Mouse (Mus musculus) gastrocnemius, postnatal 10 days (tissue): ENCODE measurements around the gene Golga1. TPM values are rescaled to one million over a fixed set of nuclear protein-coding genes. Genes with fewer than 3 reads are reported as not detected.
A peak's percentile ranks its signal among the peaks of the same experiment; 100 is the strongest.
"Not testable (repeated sequence)": the region's sequence is repeated elsewhere in the genome, so short reads cannot be mapped to it uniquely, and the experiment has no call there.

ENCODE experiments used
- DNase-seq: peaks from one replicate; pipeline ENCODE4 v3.0.0; 2021; ENCODE audit warnings: mixed read lengths
- long read RNA-seq, 2 experiments: library from polyadenylated mRNA; stranded (forward); transcript quantifications; one replicate each; pipeline ENCODE4 v2.0.0; 2021
- total RNA-seq, 2 experiments: library from RNA; stranded (reverse); gene quantifications; 2 replicates each; pipeline ENCODE4 v1.2.3; 2021

Gene Golga1
- 10 to 100 TPM; 11.7 to 16.0 TPM for total RNA-seq
- long read RNA-seq, experiment 1, full-length matches to known transcripts, result 1 of 9 reads
- long read RNA-seq, experiment 1, partial matches to known transcripts, result 1 of 9 reads
- long read RNA-seq, experiment 1, other reads (novel, unspliced or antisense), result 7 of 9 reads
- long read RNA-seq, experiment 2, full-length matches to known transcripts, result 3 of 16 reads
- long read RNA-seq, experiment 2, partial matches to known transcripts, result 4 of 16 reads
- long read RNA-seq, experiment 2, other reads (novel, unspliced or antisense), result 9 of 16 reads

DNA sequence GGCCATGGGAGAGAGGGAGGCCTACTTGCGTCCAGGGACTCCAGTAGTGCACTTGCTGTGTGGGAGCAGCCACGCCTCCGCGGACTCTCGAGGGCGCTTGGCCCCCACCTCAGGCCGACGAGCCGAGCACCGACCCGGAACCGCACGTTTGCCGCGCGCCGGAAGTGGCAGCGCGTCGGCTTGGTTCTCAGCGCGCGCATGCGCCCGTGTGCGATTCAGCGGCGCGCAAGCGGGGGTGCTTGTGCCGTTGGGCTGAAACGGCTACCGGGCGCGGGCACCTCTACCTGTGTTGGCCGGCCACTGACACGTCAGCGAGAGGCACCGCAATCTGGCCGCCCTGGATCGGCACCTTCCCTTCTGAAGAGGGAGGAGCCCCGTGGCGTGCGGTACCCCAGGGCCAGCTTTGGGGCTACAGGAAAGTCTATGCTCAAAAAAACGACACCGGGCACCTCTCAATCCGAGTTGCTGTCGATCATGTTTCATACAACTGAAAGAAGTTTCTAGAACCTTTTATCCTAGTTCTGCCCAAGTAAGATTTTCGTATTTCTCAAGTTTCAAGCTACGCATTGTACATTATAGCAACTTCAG is at the start of gene Golga1:
TSS of gene Golga1 (minus strand) at position 142 of the 588 bp plus-strand sequence.
- DNase-seq, result peak; percentile 90

DNA sequence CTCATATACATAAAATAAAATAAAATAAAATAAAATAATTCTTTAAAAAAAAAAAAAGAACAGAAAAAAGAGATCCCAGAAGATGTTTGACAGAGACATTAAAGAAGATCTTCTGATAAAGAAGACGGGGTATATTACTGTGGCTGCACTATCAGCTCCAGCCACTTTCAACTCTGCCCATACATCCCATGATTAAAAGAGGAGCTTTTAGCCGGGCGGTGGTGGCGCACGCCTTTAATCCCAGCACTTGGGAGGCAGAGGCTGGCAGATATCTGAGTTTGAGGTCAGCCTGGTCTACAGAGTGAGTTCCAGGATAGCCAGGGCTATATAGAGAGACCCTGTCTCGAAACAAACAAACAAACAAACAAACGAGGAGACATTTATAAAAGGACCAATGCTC is 48.8 kb upstream of the Golga1 start:
- no peak for DNase-seq

DNA sequence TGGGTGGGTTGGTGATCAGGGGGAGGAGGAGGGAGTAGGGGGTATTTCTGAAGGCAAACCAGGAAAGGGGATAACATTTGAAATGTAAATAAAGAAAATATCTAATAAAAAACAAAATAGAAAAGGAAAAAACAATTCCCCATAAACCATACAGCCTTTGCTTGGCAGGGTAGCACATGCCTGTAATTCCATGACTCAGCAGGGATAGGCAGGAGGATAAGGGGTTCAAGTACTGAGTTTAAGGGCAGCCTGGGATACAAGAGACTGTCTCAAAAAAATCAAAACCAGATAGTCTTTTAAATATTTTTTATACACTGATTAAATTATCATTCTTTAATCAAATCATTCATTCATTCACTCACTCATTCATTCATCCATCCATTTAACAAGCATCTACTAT is 45.2 kb upstream of the Golga1 start:
- no peak for DNase-seq

DNA sequence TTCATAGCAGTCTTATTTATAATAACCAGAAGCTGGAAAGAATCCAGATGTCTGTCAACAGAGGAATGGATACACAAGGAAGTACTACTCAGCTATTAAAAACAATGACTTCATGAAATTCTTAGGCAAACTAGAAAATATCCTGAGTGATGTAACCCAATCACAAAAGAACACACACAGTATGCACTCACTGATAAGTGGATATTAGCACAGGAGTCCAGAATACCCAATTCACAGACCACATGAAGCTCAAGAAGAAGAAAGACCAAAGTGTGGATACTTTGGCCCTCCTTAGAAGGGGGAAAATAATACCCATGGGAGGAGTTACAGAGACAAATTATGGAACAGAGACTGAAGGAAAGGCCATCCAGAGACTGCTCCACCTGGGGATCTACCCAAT is 44.4 kb upstream of the Golga1 start:
- not testable (repeated sequence) for DNase-seq

DNA sequence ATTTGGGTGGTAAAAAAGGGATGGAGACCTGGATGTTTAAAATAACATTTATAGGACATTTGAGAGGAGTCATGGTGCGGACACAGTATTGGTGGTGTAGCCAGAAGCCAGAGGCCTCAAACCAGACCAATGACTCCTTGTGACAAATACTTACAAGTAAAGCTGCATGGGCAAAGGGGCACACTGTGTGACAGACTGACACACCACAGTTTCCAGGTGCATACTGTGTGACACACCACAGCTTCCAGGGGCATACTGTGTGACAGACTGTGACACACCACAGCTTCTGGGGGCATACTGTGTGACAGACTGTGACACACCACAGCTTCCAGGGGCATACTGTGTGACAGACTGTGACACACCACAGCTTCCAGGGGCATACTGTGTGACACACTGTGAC is 34.6 kb upstream of the Golga1 start:
- DNase-seq, result not testable (repeated sequence)

DNA sequence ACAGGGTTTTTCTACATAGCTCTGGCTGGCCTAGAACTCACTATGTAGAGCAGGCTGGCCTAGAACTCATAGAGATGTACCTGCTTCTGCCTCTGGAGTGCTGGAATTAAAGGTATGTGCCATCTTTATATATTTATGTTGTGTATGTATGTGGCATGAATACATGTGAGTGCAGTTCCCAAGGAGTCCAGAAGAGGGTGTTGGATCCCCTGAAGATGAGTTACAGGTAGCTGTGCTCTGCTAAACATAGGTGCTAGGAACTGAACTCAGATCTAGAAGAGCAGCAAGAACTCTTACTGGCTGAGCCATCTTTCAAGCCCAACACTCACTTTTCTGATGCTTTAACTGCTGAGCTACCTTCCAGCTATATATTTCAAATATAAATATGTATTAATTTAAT is 32.7 kb upstream of the Golga1 start:
- DNase-seq, result no peak

DNA sequence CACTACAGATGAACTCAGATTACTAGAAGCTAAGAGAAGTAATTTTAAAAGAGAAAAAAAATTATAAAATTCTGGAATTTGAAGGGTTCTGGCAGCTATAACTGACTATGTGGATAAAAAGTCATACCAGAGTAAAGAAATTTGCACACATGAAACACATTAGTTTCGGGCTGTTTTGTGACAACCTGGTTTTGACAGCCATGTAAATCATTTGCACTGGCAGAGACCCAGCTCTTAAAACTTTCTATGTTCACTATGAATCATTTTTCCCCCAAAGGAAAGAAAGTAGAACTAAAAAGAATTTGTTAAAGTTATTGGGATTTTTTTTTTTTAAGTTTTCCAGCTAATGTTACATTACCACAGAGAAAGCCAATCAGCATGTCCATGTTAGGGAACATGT is 26.6 kb upstream of the Golga1 start:
- DNase-seq, result no peak

DNA sequence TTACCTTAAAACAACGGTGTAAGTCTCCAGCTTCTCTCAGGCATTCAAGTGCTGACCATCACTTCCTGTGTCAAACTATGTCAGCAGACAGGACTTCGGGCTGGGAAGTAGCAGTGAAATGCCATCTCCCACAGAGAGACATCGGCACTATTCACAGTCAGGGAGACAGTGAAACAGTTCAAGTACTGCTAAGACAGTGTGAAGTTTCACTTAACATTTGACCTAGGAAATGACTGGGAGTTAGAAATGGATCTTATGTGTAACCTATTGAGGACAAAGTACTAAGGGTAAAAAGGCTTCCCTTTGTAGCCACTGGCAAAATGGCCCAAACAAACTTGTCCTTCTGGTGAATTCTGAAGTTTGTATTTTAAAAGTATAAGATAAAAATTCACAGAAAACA is 17.4 kb upstream of the Golga1 start:
- no peak for DNase-seq

DNA sequence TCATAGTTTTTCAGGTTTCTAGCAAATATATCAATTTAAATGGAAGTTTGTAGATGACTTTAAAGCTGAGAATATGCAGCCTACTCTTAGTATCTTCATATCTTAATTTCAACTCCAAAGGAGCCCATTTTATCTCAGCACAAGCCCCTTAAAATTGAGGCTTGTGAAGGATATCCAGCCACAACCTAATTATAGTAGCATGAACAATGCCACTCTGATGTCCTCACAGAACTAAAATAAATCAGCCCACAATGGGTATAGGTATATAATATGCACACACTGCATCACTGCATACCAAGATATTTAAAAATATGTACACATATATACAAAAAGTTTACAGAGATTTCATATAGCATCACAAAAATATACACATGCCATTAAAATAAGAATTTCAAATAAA is 5.3 kb upstream of the Golga1 start:
- DNase-seq, result no peak

DNA sequence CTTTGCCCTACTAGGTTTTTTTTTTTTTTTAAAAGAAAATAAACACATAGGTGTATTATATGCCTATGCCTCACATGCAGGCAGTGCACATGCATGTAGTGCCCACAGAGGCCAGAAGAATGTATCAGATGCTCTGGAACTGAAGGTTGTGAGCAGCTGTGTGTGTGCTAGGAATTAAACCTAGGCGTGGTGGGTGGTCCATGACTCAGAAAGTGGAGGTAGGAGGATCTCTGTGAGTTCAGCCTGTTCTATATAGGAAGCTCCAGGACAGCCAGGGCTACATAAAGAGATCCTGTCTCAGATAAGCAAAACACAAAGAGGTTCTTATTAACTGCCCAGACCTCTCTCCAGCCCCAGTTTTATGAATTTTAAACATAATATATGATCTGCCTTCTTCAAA is 3.8 kb upstream of the Golga1 start:
- no peak for DNase-seq

DNA sequence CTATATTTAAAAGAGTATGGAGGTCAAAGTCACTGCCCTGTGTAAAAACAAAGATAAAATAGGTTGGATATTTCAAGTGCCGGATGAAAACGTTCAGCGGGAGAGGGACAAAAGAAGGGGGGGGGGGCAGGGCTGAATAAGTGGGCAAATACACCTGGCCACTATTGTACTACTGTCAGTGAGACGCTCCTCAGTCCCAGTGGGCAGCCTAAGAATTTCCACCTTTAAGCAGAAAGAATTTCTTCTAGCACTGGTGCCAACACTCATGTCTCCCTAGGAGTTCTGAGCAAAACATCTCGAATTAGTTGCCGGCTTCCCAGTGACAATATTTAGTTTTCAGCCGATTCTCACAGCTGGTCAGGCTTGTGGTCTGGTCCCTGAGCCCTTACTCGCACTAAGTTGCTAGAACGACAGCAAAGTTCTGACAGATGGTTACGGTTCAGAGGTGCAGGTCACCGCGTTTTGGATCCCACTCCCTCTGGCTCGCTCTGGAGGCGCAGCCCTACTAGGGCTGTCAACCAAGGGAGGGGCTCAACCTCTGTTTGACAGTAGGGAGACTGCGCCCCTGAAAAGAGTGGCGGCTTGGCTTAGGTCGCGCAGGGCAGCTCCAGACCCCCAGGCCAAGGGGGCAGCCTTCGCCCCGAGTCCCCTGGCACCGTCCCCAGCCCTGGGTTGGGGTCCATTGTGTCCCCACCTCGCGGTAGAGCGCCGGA is 498 bp downstream of the Golga1 start:
- DNase-seq, result no peak

DNA sequence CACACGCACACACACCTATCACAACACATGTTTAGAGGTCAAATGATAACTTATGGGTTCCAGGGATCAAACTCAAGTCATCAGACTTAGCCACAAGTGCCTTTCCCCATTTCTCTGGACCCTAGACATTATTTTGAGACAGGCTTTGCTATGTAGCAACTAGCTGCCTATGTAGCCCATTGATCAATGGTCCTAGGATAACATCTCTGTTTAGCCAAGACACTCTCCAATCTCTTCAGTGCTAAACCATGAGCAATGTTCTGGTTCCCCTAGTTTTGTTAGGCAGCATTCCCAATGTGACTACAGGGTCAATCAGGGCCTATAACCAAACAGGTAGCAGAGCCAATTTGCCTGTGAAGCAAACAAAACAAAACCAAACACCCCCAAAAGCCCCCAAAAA is 16.8 kb downstream of the Golga1 start:
- no peak for DNase-seq

DNA sequence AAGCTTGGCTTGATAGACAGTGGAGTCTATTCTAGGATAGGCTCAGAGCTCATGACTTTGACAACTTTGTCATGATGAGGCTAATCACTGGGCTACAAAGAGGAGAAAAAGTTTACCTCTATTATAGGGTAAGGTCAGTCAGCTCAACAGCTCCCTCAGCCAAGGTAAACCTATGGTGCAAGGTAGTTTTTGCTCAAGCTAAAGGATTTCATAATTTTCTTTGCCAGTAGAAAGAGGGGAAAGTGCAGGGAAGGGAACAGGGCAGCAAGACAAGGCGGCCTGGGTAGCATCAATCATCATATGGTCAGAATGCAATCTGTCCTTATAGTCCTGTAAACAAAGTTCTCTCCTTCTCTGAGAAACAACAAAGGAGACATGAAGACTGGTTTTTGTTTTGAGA is 25.1 kb downstream of the Golga1 start:
- no peak for DNase-seq

DNA sequence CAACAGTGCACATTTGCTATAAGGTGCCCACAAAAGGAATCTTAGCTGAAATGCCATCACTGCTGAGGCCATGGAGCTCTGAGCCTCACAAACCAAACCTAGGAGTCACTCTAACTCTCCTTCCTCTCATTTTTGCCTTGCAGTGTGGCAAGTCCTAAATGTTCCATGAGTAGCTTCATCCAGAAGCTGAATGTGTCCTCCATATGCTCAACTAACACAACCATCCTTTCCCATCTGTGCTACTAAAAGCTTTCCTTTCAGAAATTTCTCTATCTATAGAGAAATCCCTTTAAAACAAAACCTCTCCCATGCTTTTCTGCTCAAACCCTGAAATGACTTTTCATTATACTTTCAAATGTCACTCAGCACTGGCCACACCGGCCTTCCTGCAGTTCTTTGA is 33.7 kb downstream of the Golga1 start:
- no peak for DNase-seq

DNA sequence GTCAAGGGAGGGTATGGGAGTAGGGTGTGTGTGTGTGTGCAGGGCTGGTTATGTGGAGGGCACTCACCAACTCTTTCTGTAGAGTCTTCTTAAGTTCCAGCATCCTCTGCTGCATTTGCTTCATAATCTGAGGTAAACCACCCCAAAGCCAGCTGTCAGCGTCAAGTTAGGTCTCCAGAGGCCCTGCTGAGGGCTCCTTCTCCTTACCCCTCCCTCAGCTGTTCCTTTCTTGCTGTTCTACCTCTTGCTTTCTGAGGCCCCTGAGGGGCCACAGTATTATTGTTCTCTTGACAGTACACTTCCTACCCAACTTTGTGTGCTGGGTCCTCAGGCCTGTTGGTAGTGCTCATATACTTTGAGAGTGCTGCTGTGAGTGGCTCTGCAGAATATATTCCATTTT is 45.3 kb downstream of the Golga1 start:
- DNase-seq, result no peak

DNA sequence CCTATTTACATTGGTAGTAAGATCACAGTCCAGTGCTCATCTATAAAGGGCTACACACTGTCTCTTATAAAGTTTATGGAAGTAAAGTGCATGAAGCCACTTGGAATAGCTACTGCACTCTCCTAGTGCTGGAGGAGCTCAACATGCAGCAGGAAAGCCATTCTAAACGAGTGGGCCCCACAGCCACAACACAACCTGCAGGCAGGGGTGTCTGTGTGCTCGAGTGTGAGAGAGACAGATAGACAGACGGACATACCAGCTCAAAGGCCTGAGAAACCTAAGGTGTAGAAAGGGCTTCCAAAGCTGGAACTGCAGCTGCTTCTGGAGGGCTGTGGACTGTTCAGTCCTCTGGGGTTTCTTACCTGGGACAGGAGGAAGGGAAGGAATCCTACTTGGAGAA is 48.8 kb downstream of the Golga1 start:
- no peak for DNase-seq

DNA sequence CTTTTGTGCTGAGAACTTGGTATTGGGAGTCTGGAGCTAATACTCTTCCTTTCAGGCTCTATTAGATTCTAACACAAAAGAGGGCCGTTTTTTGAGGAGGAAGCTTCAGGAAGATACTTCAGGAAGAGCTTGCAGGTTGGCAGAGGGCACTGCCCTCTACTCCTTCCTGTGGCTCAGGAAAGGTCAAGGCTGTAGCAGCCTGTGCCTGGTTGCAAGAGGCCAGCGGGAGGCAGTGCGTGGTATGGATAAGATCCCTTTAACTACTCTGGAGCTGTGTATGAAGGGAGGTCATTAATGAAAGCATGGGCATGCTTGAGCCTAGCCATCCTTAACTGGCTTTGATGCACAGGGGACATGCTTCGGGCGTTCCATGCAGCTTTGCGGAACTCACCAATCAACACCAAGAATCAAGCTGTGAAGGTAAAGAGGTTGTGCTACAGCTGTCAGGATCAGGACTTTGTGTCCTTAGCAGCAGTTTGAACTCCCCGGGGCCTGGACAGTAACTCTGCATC is 52.5 kb downstream of the Golga1 start:
- no peak for DNase-seq

DNA sequence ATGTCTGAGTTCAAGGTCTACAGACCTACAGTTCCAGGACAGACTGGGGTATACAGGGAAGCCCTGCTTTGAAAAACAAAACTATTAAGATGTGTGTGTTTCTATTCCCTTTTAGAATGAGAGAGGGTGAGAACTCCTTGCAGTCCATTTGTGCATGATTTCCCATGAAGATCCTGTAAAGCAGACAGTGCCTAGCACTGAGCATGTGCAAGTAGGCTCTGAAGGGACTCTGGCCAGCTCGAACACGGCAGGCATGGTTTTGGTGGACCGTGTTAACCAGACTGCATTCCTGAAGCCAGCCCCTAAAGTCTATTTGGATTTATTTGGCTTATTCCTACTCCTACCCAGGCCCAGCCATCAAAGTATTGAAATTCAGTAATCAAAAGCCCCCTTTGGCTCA is 53.4 kb downstream of the Golga1 start:
- DNase-seq, result no peak

DNA sequence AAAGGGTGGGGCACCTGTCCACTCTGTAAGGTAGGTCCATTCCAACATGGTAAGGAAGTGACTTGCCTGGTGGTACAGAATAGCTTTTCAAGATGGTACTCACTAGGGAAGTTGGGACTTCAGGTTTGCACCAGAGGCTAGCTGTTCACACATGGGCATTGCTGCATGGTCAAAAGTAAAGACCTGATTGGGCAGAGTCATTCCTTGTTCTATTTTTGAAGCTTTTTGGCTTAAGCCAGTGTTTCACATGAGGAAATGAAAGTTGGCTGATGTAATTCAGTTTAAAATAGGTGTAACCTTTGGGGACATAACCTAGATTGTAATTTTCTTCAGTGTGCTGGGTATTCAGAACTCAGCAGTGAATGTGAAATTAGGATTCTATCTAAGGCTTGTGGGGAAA is 54.1 kb downstream of the Golga1 start:
- DNase-seq, result no peak

DNA sequence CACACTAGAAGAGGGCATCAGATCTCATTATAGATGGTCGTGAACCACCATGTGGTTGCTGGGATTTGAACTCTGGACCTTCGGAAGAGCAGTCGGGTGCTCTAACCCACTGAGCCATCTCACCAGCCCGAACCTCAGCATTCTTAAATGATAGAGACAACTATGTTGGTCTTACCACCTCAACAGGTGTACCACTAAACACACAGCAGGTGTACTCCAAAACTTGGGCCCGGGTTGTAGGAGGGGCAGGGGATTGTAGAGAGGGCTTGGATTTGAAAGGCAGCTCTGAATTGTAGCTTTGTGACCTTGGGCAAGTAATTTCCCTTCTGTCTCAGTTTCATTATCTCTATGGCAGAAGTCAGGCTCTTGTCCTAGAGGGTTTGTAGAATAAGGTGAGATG is 55.2 kb downstream of the Golga1 start:
- not testable (repeated sequence) for DNase-seq

DNA sequence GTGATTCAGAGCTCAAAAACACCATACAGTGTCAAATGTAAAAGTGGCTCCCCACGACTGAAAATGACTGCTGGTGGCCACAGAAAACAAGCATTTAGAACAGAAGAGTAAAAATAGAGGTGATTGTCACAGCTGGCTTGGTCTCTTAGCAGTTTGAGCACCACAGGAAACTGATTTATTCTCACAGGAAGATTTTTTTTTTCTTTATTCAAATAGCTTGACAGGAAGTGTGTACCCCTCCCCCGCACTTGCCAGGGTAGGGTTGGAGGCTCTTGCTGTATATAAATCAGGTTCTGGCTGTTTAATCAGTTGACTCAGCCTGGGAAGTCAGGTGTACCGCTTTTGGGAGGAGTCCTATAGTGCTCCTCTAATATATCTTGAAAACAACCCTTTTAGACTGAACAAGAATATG is 56.4 kb downstream of the Golga1 start:
- no peak for DNase-seq

DNA sequence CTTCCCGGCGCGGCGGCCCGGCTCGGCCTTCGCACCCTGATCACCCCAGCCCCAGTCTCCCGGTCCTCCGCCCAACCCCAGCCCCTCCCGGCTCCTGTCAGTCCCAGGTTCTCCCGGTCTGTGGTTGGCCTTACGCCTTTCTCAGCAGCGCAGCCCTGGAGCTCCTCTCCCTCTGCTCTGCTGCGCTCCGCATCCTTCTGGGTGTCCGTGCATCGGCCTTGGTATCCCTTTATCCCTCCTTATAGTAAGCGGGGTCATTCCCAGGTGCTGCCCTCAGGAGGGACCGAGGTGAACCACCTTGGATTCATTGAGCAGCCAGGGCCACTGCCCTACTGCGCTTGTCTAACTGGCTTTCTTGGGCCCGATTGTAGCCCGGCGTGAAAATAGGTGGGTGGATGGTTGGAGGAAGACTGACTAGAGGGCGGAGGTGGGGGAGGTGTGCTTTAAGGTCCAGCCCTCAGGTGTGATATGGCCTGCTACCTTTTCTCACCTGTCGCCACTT is 56.9 kb downstream of the Golga1 start:
- no peak for DNase-seq

DNA sequence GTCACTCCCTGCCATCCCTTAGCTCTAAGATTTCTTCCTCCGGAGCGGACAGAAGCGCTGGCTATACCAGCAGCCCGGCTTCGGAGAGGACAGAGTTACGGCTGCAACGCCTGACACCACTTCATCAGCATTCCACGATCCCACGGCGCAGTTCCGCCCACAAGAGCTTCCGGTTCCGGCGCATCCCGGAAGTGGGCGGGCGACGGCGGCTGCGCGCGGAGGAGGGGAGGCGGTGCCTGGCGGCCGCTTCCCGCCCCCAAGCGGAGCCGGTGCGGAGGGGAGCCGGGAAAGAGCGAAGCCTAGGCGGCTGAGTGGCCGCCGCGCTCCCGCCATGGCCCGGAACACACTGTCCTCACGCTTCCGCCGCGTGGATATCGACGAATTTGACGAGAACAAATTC is 57.5 kb downstream of the Golga1 start:
- DNase-seq, result peak; percentile 95
